Mouse (Mus musculus) CD4-positive helper T cell, adult 2 months (primary cell): ENCODE data around the gene Nes.

Experiments used
- DNase-seq: peaks from one replicate; pipeline ENCODE4 v3.0.0-alpha.2; 2012; ENCODE audit warnings: low read depth, missing footprints, low spot score

Gene Nes

DNA sequence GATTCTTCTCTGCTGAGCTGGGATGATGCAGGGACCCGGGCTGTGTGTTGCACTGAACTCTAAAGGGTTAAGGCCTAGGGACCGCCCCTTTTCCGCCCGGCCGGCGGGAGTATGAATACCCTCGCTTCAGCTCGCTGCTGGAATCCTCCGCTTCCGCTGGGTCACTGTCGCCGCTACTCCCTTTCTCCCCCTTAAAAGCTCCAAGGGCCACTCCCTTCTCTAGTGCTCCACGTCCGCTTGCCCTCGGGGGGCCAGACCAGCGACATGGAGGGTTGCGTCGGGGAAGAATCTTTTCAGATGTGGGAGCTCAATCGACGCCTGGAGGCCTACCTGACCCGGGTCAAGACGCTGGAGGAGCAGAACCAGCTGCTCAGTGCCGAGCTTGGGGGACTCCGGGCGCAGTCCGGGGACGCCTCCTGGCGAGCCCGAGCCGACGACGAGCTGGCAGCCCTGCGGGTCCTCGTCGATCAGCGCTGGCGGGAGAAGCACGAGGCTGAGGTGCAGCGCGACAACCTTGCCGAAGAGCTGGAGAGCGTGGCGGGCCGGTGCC, at the start of gene Nes:
Gene Nes, plus strand, starts transcription at position 140 of the 550 bp plus-strand sequence.
- DNase-seq, result no peak

DNA sequence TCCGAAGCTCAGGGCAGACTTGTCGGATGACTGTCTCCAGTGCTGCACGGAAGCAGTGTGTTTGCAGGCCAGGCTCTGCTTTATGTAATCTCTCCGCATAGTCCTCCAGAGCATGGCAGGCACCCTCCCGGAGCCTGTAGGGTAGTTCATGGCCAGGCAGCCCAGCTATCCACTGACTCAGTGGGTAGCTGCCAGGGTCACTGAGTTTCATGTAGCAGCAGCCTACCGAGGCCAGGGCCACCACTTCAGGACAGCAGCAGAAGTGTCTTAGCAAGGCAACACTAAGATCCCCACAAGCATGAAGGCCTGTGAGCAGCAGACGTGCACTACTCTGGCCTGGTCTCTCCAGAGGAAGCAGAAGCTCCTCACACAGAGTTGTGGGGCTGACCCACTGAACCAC, 45.9 kb upstream of the Nes start:
- no peak for DNase-seq

DNA sequence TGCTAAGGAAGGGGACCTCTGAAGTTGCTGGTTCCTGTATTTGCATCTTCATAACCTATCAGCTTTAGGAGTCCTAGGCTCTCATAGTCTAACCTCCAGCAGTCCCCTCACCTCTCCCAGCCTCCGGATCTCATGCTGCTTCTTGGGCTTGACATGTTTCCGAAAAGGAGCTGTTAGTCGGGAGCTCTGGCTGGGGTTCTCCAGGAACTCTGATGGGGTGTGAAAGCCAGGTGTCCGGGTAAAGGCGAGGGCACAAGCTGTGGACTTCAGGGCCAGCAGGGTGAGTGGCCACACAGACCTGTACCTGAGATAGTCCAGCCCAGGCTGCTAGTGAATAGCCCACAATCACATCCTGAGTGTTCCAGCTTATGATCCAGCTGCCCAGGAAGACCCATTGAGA, 43.4 kb upstream of the Nes start:
- no peak for DNase-seq

DNA sequence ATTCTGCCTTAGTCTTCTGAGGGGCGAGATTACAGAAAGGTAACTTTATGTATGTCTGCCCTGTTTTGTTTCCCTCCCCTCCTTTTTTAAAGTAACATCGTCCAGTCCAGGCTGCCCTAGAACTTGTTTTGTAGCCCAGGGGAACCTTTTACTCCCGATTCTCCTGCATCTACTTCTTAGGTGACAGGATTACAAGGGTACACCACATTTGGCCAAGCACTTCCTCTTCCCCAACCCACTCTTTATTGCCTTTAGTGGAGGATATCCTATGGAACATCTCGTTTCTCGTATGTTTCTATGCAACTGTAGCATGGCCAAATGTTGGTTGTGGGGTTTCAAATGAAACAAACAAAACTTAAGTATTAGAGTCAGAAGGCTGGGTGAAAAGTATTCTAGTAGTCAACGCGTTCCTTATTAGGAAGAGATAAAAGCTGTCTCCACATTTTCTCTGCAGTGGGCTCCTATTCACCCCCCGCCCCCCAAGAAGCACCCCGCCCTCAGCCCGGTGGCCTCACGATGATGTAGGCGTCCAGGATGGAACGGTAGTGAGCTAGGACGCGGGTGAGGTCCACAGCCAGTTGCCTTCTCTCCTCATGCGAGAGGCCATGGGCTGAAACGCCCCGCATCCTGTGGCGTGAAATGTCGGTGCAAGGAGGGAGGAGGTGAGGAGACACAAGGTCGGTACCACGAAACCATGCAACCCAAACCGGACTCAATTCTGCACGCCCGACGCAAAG, 41.4 kb upstream of the Nes start:
- no peak for DNase-seq

DNA sequence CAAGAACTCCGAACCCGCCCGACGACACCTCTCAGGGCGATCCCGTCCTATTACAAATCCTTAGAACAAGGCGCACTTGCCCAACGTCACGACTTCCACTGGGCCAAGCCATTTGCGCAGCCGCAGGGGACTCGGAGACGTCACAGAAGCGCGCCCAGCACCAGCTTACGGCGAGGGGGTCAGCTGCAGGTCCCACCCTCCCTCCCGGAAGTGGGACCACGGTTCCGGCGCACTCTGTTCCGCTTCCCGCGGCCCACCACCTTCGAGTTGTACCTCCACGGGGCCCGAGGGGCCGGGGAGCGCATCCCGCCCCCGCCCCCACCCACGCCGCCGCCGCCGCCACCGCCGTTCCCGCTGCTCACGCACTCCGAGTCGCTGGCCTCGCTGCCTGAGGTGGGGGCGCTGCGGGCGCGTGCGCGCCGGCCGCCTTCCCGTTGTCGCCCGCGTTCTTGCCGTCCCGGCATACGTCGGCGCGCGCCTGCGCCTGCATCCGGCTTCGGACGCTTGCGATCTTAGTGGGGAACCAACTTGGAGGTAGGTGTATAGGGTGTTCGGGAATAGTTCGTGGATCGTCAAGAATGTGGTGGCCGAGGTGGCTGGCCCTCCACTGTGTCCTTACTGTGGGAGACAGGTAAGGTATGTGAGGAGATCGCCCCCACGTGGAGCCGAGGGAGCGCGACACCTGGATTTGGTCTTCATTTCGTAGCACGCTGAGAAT, 40.6 kb upstream of the Nes start, which contains the start of the genes Isg20l2 and Rrnad1:
Gene Isg20l2, plus strand, starts transcription at position 237 of the 718 bp plus-strand sequence.
Gene Rrnad1, minus strand, starts transcription at position 640 of the 718 bp plus-strand sequence.
- DNase-seq, result peak; percentile 98

DNA sequence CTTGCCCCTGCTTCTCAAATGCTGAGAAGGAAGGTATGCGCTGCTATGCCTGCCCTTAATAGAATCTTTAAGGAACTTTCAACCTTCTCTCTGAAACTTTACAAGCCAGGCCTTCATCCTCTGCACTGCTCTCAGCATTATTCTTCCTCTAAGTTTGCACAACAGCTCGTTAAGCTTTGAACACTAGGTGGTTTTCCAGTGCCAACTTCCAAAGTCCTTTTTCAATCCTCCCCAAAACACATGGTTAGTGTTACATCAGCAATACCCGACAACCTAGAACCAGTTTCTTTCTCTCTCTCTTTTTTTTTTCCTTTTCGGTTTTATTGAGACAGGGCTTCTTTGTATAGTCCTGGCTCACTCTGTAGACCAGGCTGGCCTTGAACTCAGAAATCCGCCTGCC, 36.9 kb upstream of the Nes start:
- no peak for DNase-seq

DNA sequence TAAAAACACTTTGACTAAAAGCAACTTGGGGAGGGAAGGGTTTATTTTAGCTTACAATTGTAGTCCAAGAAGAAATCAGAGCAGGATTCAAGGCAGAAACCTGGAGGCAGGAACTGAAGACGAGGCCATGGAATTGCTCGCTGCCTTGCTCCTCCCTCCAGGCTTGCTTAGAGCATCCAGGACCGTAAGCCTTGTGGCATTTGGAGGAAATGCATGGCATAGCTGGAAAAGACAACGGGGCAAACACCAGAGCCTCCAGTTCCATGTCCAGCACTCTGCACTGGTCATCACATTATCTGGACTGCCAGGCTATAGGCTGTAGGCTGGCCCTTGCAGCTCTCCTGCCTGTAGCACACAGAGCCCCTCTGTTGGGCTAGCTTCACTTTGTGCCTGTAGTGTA, 36.4 kb upstream of the Nes start:
- no peak for DNase-seq

DNA sequence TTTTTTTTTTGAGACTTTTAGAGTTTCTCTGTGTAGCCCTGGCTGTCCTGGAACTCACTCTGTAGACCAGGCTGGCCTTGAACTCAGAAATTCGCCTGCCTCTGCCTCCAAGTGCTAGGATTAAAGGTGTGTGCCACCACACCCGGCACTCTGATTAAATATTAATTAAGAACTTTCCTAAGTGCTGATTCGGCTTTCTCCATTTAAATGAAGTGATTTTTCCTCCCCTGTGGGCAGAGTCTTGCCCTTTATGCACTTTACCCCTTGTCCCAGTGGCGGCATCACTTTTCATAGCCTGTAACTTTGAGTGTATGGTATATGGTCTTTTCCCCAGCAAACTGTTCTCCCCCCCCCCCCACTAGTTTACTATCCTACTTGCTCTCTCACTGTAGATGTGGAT, 35.7 kb upstream of the Nes start:
- DNase-seq, result no peak

DNA sequence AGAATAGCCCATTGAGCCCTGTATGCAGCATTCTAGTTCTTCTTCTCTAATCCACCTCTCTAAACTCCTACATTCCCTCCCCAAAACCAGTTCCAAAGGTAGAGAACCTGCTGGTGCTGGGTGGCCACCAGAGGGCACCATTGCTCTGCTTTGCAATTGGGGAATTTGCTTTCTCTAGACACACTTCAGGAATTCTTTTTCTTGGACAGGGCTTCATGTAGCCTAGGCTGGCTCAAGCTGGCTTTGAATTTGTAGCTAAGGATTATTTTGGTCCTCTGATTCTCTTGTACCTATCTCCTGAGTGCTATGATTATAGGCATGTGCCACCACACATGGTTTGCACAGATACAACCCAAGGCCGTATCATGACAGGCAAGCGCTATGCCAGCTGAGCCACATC, 35.1 kb upstream of the Nes start:
- peak; percentile 51 for DNase-seq

DNA sequence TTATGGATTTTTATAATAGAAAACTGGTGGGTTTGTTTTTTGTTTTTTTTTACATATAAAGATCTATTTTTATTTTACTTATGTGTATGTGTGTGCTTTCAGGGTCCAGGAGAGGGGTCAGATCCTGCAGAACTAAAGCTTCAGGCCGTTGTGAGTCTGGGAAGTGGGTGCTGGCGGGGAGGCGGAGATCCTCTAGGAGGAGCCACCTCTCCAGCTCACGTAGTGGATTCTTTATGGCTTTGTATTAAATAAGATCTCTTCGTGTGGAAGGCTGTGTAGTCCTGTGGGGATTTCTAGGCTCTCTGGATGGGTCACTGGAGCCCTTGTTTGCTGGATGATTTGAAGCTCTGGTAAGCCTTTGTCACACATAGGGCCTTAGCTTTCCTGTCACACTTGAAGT, 30.3 kb upstream of the Nes start:
- DNase-seq, result no peak

DNA sequence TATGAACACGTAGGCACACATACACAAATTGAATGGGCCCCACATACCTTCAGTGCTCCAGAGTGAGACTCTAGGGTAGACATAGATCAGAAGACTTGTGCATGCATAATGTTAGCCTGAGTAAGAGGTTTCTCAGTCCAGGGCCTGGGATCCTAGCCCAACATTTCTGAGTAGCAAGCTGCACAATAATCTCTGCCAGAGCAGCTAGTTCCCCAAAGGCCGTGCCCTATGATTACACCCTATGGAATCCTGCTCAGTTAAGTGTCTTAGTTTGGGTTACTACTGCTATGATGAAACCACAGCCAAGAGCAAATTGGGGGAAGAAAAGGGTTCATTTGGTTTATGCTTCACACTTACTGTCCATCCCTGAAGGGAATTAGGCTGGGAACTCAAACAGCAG, 28.4 kb upstream of the Nes start:
- no peak for DNase-seq

DNA sequence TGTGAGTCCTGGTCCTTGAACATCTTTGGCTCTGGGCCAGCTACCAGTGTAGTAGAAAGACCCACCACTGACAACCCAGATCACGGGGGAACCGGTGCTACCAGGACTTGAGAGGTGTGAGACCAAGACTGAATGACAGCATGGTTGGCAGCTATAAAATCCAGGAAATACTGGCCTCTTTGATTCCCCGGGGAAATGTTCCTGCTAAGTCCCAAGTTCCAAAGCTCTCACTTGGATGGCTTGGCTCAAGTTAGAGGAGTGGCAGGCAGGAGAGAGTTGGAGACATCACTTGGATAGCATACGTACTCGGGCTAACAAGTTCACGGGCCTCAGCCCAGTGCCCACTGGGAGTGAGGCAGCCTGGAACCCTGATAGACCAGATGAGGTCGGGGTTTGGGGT, 27.3 kb upstream of the Nes start:
- no peak for DNase-seq

DNA sequence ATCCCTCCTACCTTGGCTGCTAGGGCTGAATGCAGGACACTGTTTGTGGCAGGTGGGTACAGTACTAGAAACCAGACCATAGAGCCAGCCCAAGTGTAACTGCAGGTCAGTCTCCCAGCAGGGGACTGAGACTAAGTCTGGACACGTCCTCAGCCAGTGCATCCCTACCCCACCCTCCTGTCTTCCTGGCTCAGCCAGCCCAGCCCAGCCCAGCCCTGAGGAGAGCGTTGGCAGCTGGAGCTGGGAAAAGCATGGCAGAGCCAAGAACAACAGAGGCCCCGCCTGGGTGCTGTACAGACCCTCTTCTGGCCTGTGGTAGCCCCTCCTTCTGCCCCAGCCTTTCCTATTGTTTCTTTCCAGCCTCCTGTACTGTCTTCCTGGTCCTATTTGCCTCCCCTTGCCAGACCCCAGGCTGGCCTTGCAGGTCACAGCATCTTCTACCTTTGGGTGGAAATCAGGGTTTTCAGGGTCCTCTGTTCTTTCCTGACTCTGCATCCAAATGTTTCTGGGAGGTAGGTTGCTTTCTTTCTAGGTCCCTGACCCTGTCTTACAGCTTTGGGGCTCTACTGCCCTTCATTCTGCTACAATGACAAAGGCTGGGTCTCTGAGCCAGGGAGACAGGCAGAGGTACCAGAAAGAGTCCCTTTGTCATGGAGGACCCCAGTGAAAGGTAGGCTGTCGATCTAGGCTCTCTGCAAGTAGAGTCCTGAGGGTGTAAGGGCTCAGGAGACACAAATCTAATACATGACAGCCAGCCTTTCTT, 25.9 kb upstream of the Nes start:
- DNase-seq, result no peak

DNA sequence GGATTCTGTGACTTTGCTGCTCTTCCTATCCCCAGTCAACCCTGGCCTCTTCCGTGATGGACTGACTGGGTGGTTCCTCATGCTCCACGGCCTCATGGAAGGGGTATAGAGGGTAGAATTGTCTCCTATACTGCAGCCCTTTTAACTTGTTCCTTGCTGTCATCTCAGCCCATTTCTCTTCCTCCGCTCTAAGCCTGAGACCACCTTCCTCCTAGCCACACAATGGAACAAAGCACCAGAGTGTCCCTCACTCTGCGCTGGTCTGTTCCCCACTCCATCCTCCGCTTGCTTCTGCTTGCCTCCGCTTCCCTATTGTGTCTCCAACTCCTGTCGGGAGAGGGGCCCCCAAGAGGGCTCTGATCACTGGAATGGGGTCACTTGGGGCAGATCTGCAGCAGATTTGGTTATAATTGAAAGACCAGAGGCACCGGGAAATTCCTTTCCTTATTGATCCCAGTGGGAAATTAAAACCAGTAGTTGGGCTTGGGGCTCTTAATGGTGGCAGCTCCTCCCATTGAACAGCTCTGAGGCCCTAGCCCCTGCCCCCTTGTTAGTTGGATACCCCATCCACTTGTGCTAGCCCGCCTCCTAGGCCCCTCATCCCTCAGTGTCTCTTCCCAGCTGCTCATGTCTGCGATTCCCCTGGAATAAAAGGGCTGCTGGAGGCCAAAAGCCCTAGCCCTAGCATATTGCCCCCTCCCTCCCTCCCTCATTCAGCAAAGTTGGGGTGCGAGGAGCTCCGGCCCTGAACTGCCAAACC, 24.9 kb upstream of the Nes start:
- no peak for DNase-seq

DNA sequence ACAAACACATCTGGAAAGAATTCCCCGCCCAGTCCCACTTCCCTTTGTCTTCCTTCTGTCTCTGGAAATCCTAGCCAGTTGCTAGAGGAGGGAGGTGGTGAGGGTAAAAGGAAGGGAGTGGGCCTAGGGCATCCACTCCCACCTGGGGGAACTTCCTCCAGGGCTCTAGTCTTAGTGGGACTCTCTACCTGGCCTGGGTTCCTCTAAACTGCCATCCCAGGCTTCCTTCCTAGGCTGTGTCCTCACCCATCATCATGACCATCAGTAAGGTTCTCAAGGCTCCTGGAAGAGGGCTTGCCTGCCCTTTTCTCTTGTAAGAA, 24.4 kb upstream of the Nes start:
- no peak for DNase-seq

DNA sequence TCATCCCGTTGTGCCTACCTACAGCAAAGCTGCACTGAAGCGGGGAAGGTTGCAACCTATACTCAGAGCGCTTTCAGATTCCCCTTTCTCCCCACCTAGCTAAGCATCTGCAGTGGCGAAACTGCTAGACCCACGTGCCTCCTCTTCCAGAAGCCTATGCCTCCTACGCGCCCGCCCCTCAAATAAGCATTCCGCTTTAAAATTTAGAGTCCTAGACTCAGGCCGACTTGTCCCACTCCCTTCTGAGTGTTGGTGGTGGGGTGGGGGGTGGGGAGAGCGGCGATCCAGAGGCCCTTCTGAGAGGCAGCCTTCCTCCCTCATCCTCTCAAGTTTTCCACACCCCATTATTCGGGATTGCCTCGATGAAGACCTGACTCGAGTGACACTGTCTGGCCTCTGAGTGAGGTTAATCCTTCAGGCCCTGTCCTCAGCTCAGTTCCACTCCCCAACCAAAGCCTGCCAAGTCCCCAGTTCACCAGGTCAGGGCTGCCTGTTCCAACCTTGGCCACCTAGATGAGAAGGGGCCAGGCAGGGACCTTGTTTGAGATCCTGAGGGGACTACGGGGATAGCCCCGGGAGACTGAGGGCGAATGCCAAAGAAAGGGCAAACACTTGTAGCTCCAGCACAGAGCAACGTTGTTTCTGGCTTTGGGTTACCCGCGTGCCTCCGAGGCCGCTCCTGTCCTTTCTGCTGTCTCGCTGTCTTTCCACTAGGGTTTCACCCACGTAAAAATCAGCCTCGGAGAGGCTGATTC, 23.6 kb upstream of the Nes start:
- DNase-seq, result peak; percentile 39

DNA sequence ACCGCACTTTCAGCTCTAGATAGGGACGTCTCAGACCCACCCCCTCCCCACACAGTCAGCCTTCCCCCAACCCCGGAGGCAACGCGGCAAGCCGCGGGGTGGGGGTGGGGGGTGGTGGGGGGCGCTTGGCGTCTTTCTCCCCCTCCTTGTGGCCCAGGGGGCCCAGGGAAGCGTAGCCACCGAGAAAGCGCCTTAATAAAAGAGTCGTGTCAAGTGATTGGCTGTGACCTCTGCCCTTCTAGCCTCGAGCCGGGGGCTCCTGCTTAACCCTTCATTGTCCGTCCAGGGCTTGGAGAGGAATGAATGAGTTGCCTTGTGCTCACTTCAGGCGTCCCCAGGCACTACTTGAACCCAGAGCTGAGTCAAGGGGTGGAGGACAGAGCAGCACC, 23.1 kb upstream of the Nes start:
- DNase-seq, result no peak

DNA sequence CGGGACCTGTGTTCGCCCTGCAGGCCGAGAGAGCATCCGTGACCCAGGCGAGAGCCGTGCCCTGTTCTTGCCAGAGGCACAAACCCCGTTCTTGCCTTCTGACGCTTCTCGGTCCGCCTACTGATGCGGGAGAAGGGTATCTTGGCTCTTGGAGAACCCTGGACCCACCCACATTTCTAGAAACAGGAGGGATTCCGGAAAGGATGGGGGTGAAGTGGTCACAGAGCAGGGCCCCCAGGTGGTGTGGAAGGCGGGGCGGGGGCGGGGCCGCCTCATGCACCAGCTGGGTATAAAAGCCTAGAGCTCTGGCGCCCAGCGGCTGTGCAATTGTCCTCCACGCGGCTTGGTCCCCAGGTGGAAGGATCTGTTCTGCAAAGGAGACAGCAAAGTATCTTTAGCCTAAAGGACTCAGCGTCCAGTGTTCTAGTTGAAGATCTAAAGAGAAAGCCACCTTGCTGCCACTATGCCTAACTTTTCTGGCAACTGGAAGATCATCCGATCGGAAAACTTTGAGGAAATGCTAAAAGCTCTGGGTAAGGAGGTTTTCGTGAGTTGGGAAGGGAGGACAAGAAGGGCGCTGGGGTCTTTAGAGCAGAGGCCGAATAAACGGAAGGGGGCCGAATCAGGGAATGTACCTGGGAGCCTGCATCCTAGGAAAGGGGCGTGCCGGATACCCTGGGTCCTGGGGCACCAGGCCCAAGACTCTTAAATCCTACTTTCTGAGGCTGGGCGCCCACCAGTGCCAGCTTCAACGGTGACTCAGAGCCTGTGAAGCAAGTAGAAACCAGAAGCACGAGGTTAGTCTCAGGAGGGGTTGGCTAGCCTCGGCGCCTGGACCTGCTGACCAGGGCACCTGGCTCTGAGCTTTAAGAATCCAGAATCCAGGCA, 22.3 kb upstream of the Nes start, which contains the start of gene Crabp2:
Gene Crabp2, plus strand, starts transcription at position 289 of the 888 bp plus-strand sequence.
- DNase-seq, result peak; percentile 35

DNA sequence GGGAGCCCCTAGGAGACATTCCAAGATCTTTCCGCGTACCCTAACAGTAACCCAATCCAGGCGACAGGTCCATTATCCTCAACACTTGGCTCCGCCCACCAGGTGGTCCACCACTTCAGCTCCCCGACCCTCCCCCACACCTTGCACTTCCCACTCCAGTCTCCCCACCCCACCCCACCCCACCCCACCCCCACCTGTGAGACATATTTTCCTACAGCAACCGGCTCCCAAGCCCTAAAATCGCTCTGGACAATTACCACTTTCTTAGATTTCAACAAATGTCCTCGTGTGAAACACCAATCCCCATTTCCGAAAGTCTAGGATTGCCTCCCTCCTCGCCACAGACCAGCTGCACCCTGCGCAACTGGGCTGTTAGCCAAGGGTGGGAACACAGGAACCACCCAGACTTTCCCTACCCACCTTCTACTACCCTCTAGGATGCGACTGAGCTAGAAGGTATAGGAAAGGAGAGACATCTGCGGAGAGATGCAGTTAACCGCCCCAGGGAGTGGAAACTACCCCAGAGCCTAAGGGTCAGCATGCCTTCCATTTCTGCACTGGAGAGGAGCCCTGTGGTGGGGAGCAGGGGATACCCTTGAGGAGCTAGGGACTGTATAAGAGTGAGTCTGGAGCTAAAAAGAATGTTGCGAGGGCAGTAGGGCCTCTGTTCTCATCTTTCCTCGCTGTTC, 21.5 kb upstream of the Nes start:
- no peak for DNase-seq
